Mouse (Mus musculus): ENCODE data around the gene Ppif.

DNA sequence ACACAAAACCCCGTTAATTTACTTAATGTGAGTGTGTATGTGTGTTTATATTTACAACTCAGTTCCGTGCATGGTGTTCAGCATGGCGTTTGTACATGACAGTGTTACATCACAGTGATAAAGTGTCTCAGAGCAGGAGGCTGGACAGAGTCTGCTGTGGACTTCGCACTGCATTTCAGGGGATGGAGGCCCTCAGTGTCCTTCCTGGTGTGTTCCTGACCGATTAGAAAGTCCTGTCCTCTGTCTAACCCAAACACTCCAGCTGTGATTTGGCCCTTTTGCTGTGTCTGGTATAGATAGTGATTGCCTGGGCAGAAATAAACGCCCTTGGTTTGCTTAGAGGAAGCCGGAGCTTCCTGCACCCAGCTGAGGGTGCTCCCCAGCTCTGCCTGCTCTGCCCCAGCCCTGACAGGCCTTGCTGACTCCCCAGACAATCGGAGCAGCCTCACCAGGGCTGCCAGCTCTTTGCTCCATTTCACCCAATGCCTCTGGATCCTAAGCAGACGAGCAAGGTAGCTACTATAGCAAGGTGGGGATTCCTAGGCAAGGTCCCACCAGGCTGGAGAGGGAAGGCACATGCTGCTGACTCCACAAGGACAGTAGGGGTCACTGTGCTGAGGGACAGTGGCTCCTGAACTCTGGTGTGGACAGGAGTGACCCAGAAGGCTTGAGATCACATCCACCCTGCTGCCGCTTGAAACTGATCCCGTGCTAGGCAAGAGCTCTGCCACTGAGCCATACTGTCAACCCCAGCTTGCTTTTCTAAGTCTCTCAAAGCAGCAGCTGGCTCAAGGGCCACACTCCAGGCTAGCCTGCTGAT lies 51.6 kb downstream of the Ppif start:
- TF ChIP-seq CTCF (IDR thresholded peaks at IDR 0.05; ENCODE audit: insufficient read depth, low read length), result peak; percentile 67
- TF ChIP-seq POLR2A (IDR thresholded peaks at IDR 0.05; ENCODE audit: borderline replicate concordance, extremely low read depth, low read depth, low read length), result no peak
